14 mouse cellular contexts compared by ENCODE assay signal in the genomic region with DNA sequence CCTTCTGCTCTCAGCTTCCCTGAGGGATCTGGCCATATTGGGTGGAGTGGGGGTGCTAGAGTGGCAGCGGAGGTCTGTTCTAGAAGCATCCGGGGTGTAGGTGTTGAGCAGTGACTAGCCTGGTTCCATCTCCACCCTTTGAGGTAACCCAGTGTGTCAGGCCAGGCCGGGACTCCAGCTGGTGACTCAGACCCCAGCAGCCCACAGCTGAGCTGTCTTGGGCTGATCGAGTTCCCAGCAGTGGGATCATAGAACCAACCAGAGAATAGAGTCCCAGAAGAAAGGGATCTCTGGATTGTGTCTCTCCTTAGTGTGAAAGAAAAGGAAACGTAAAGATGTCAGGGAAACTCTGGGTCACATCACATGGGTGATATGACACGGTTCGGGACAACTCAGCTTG. TPM values are rescaled to one million over a fixed set of nuclear protein-coding genes. Genes with fewer than 3 reads are reported as not detected.
DNase-seq lines count a peak whose midpoint lies in the region; ATAC-seq lines count a peak whose summit lies in the region.
"Had no signal": no experiment of that assay in that cellular context is flagged by ENCODE, and none has a peak within 500 bp of the region (broad histone marks: within the 10 kb centered on the region; RNA-seq: fewer than 3 reads in every experiment).

No protein-coding gene starts in this region.

- no peak overlapping the region for H3K9ac ChIP-seq in forebrain, embryonic 15.5 days (replicated peaks)
- no peak overlapping the region for H3K9ac ChIP-seq in kidney, embryonic 15.5 days
- no peak overlapping the region for H3K9ac ChIP-seq in embryonic facial prominence, embryonic 14.5 days (ENCODE audit: low read depth, low read length)
- H3K9ac ChIP-seq in neural tube, embryonic 11.5 days (ENCODE audit: low read length), result no peak overlapping the region
- H3K9ac ChIP-seq: liver, embryonic 14.5 days had no signal

- no peak for DNase-seq in forebrain, embryonic 10.5 days (ENCODE audit: extremely low spot score, low spot score)
- DNase-seq in kidney, adult 8-10 months, result no peak
- DNase-seq in embryonic facial prominence, embryonic 14.5 days (ENCODE audit: low spot score), result no peak
- DNase-seq in neural tube, embryonic 11.5 days (ENCODE audit: low spot score), result no peak
- DNase-seq in lung, postnatal 10 days, result no peak
- DNase-seq: cerebellum, adult 11-12 months; heart, adult 18-20 months; heart, postnatal 36 days had no signal

- H3K27me3 ChIP-seq in forebrain, embryonic 10.5 days (ENCODE audit: poor library complexity, severe bottlenecking), result 0 out of 2 replicates have a peak, but pooled peaks cover 4% of the 10 kb centered on the region
- H3K27me3 ChIP-seq in forebrain, embryonic 15.5 days, result no peaks in the 10 kb centered on the region
- no peaks in the 10 kb centered on the region for H3K27me3 ChIP-seq in kidney, embryonic 15.5 days
- no peaks in the 10 kb centered on the region for H3K27me3 ChIP-seq in embryonic facial prominence, embryonic 14.5 days (replicated peaks; ENCODE audit: control insufficient read depth, insufficient read depth, low read length)
- no peaks in the 10 kb centered on the region for H3K27me3 ChIP-seq in neural tube, embryonic 11.5 days (ENCODE audit: control insufficient read depth, insufficient read depth, low read length)

- no peaks in the 10 kb centered on the region for H3K9me3 ChIP-seq in forebrain, embryonic 10.5 days
- no peaks in the 10 kb centered on the region for H3K9me3 ChIP-seq in forebrain, embryonic 15.5 days
- no peaks in the 10 kb centered on the region for H3K9me3 ChIP-seq in kidney, embryonic 15.5 days (replicated peaks)
- H3K9me3 ChIP-seq in embryonic facial prominence, embryonic 14.5 days (ENCODE audit: control insufficient read depth, low read length), result no peaks in the 10 kb centered on the region
- H3K9me3 ChIP-seq in neural tube, embryonic 11.5 days (ENCODE audit: control insufficient read depth, low read length), result no peaks in the 10 kb centered on the region

- no peak overlapping the region for H3K4me3 ChIP-seq in forebrain, embryonic 10.5 days
- no peak overlapping the region for H3K4me3 ChIP-seq in forebrain, embryonic 15.5 days
- no peak overlapping the region for H3K4me3 ChIP-seq in kidney, embryonic 15.5 days (replicated peaks)
- no peak overlapping the region for H3K4me3 ChIP-seq in embryonic facial prominence, embryonic 14.5 days (ENCODE audit: low read depth, low read length)
- H3K4me3 ChIP-seq in neural tube, embryonic 11.5 days (ENCODE audit: low read depth, low read length), result no peak overlapping the region
- H3K4me3 ChIP-seq: left cerebral cortex, adult 2 months had no signal

- H3K4me2 ChIP-seq in forebrain, embryonic 15.5 days (replicated peaks), result no peak overlapping the region
- 0 out of 2 replicates have a peak overlapping the region, but pooled peaks have one; percentile 87 for H3K4me2 ChIP-seq in kidney, embryonic 15.5 days
- no peak overlapping the region for H3K4me2 ChIP-seq in embryonic facial prominence, embryonic 14.5 days (ENCODE audit: low read depth, low read length)
- H3K4me2 ChIP-seq in neural tube, embryonic 11.5 days (ENCODE audit: low read depth), result no peak overlapping the region; the same call in 1 of the 2 replicates

- ATAC-seq in forebrain, embryonic 15.5 days (replicated peaks), result no peak
- ATAC-seq in kidney, embryonic 15.5 days (replicated peaks; ENCODE audit: low FRiP score), result no peak
- no peak for ATAC-seq in embryonic facial prominence, embryonic 14.5 days (ENCODE audit: low read depth)
- ATAC-seq in neural tube, embryonic 11.5 days (ENCODE audit: insufficient read depth, low FRiP score, low TSS enrichment), result no peak
- ATAC-seq in frontal cortex, adult (ENCODE audit: low TSS enrichment), result no peak

- 59% methylated on average over 7 of the region's 7 CpGs for WGBS in forebrain, embryonic 10.5 days
- 72% methylated on average over 7 of the region's 7 CpGs for WGBS in forebrain, embryonic 15.5 days
- WGBS in kidney, embryonic 15.5 days, result 63% methylated on average over 7 of the region's 7 CpGs
- WGBS in embryonic facial prominence, embryonic 14.5 days, result 57% methylated on average over 7 of the region's 7 CpGs
- 42% methylated on average over 7 of the region's 7 CpGs for WGBS in neural tube, embryonic 11.5 days

- H3K4me1 ChIP-seq in forebrain, embryonic 10.5 days, result peaks cover 55% of the 10 kb centered on the region
- H3K4me1 ChIP-seq in forebrain, embryonic 15.5 days, result peaks cover 14% of the 10 kb centered on the region
- peaks cover 32% of the 10 kb centered on the region for H3K4me1 ChIP-seq in kidney, embryonic 15.5 days
- peaks cover 22% of the 10 kb centered on the region for H3K4me1 ChIP-seq in embryonic facial prominence, embryonic 14.5 days (ENCODE audit: control insufficient read depth, insufficient read depth, low read length)
- peaks cover 29% of the 10 kb centered on the region for H3K4me1 ChIP-seq in neural tube, embryonic 11.5 days (ENCODE audit: control insufficient read depth, insufficient read depth, low read length)

- H3K36me3 ChIP-seq in forebrain, embryonic 10.5 days (replicated peaks), result peaks cover 11% of the 10 kb centered on the region
- H3K36me3 ChIP-seq in forebrain, embryonic 15.5 days, result no peaks in the 10 kb centered on the region
- no peaks in the 10 kb centered on the region for H3K36me3 ChIP-seq in kidney, embryonic 15.5 days
- peaks cover 7% of the 10 kb centered on the region; the same call in 1 of the 2 replicates for H3K36me3 ChIP-seq in embryonic facial prominence, embryonic 14.5 days (ENCODE audit: control insufficient read depth, insufficient read depth, low read length)
- H3K36me3 ChIP-seq in neural tube, embryonic 11.5 days (ENCODE audit: control insufficient read depth, insufficient read depth, low read length), result no peaks in the 10 kb centered on the region; the same call in 1 of the 2 replicates

- peak overlapping the region; percentile 96 for H3K27ac ChIP-seq in forebrain, embryonic 10.5 days
- H3K27ac ChIP-seq in forebrain, embryonic 15.5 days (replicated peaks), result no peak overlapping the region
- H3K27ac ChIP-seq in kidney, embryonic 15.5 days, result peak overlapping the region; percentile 98
- H3K27ac ChIP-seq in embryonic facial prominence, embryonic 14.5 days (replicated peaks; ENCODE audit: low read depth, low read length), result peak overlapping the region; percentile 96
- peak overlapping the region; percentile 96; the same call in 1 of the 2 replicates for H3K27ac ChIP-seq in neural tube, embryonic 11.5 days (ENCODE audit: low read depth, low read length)
- H3K27ac ChIP-seq: left cerebral cortex, adult 2 months; liver, embryonic 14.5 days had no signal

RNA-seq across cellular contexts. Expression of gene Crabp2, which starts 10.9 kb away (rescaled TPM):
- polyA plus RNA-seq in forebrain, embryonic 10.5 days (2016; fragmentation: Nextera tagmentation; extraction: Ambion mirVana), result 834 and 866 TPM in 2 replicates
- polyA plus RNA-seq in forebrain, embryonic 15.5 days (2015; fragmentation: Nextera tagmentation; extraction: Ambion mirVana), result 14.9 and 18.4 TPM in 2 replicates
- 81.1 and 82.3 TPM in 2 replicates for polyA plus RNA-seq in kidney, embryonic 15.5 days (2015; fragmentation: Nextera tagmentation; extraction: Ambion mirVana)
- 145 and 175 TPM in 2 replicates for polyA plus RNA-seq in embryonic facial prominence, embryonic 14.5 days (2014; fragmentation: Nextera tagmentation; extraction: Ambion mirVana)
- 565 and 607 TPM in 2 replicates for polyA plus RNA-seq in neural tube, embryonic 11.5 days (2014; fragmentation: Nextera tagmentation; extraction: Ambion mirVana)
- polyA plus RNA-seq: large intestine, adult 2 months had no signal

RNA-seq across cellular contexts. Expression of gene Nes, which starts 11.5 kb away (rescaled TPM):
- 81.2 and 86.9 TPM in 2 replicates for polyA plus RNA-seq in forebrain, embryonic 10.5 days (2016; fragmentation: Nextera tagmentation; extraction: Ambion mirVana)
- 50.0 and 56.7 TPM in 2 replicates for polyA plus RNA-seq in forebrain, embryonic 15.5 days (2015; fragmentation: Nextera tagmentation; extraction: Ambion mirVana)
- polyA plus RNA-seq in kidney, embryonic 15.5 days (2015; fragmentation: Nextera tagmentation; extraction: Ambion mirVana), result 31.1 and 34.6 TPM in 2 replicates
- polyA plus RNA-seq in embryonic facial prominence, embryonic 14.5 days (2014; fragmentation: Nextera tagmentation; extraction: Ambion mirVana), result 36.4 and 40.5 TPM in 2 replicates
- polyA plus RNA-seq in neural tube, embryonic 11.5 days (2014; fragmentation: Nextera tagmentation; extraction: Ambion mirVana), result 59.5 and 60.2 TPM in 2 replicates

RNA-seq across cellular contexts. Expression of gene Rrnad1, which starts 28.9 kb away (rescaled TPM):
- polyA plus RNA-seq in forebrain, embryonic 10.5 days (2016; fragmentation: Nextera tagmentation; extraction: Ambion mirVana), result 19.1 and 22.8 TPM in 2 replicates
- 20.1 and 20.2 TPM in 2 replicates for polyA plus RNA-seq in forebrain, embryonic 15.5 days (2015; fragmentation: Nextera tagmentation; extraction: Ambion mirVana)
- 17.7 and 23.0 TPM in 2 replicates for polyA plus RNA-seq in kidney, embryonic 15.5 days (2015; fragmentation: Nextera tagmentation; extraction: Ambion mirVana)
- 12.8 and 13.3 TPM in 2 replicates for polyA plus RNA-seq in embryonic facial prominence, embryonic 14.5 days (2014; fragmentation: Nextera tagmentation; extraction: Ambion mirVana)
- polyA plus RNA-seq in neural tube, embryonic 11.5 days (2014; fragmentation: Nextera tagmentation; extraction: Ambion mirVana), result 14.5 and 16.9 TPM in 2 replicates

RNA-seq across cellular contexts. Expression of gene Isg20l2, which starts 29.3 kb away (rescaled TPM):
- polyA plus RNA-seq in forebrain, embryonic 10.5 days (2016; fragmentation: Nextera tagmentation; extraction: Ambion mirVana), result 87.7 and 88.3 TPM in 2 replicates
- 49.7 and 50.0 TPM in 2 replicates for polyA plus RNA-seq in forebrain, embryonic 15.5 days (2015; fragmentation: Nextera tagmentation; extraction: Ambion mirVana)
- polyA plus RNA-seq in kidney, embryonic 15.5 days (2015; fragmentation: Nextera tagmentation; extraction: Ambion mirVana), result 62.5 and 64.3 TPM in 2 replicates
- polyA plus RNA-seq in embryonic facial prominence, embryonic 14.5 days (2014; fragmentation: Nextera tagmentation; extraction: Ambion mirVana), result 20.9 and 22.9 TPM in 2 replicates
- polyA plus RNA-seq in neural tube, embryonic 11.5 days (2014; fragmentation: Nextera tagmentation; extraction: Ambion mirVana), result 52.3 and 53.9 TPM in 2 replicates

RNA-seq across cellular contexts. Expression of gene Mrpl24, which starts 40.1 kb away (rescaled TPM):
- 71.4 and 74.8 TPM in 2 replicates for polyA plus RNA-seq in forebrain, embryonic 10.5 days (2016; fragmentation: Nextera tagmentation; extraction: Ambion mirVana)
- polyA plus RNA-seq in forebrain, embryonic 15.5 days (2015; fragmentation: Nextera tagmentation; extraction: Ambion mirVana), result 62.7 and 68.2 TPM in 2 replicates
- polyA plus RNA-seq in kidney, embryonic 15.5 days (2015; fragmentation: Nextera tagmentation; extraction: Ambion mirVana), result 85.4 TPM in 2 replicates
- polyA plus RNA-seq in embryonic facial prominence, embryonic 14.5 days (2014; fragmentation: Nextera tagmentation; extraction: Ambion mirVana), result 64.8 and 66.6 TPM in 2 replicates
- 76.1 and 79.2 TPM in 2 replicates for polyA plus RNA-seq in neural tube, embryonic 11.5 days (2014; fragmentation: Nextera tagmentation; extraction: Ambion mirVana)
